Mouse (Mus musculus): Measurements from ENCODE around the gene Efcab2.

DNA sequence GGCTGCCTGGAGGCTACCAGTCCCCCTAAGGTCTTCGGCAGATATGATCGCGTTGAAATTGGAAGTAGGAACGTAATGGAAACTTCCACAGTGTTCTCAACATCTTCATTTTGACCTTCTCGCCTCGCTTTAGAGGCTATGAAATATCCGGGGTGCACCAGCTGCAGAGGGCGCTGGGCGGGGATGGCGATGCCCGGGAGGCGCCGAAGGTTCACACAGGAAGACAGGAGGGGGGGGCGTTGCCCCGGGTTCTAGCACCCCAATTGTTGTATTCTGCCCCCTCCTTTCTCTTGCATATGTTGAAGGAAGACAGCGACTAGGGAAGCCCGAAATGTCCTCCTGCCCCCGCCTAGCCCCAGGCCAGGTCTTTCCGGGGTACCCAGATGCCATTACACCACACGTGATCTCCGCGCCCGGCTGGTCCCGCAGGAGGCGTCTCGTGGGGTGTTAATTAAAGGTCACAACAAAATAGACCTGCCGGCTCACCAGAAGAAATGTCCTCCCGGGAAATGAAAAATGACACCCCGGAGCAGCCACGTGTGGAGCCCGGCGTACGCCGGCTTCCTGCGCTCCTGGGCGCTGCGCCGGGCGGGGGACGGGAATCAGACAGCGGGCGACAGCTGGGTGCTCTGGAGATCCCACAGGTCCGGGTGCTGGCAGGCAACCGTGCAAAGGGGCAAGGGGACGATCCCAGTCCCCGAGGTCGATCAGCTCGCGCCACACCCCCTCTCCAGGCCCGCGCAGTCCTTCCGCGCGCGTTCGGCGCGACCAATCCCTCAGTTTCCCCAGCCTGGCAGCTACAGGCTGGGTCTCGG lies 121.9 kb downstream of the Efcab2 start:
- no peak for TF ChIP-seq CTCF (IDR thresholded peaks at IDR 0.05; ENCODE audit: extremely low read depth, insufficient read depth, insufficient read length, insufficient replicate concordance)
- no peak for TF ChIP-seq POLR2A (IDR thresholded peaks at IDR 0.05; ENCODE audit: low read depth, low read length)
